Mouse (Mus musculus) bone marrow macrophage, adult 2 months (primary cell): ENCODE data around the gene Gm49394.

Source experiments
- CTCF ChIP-seq: IDR thresholded peaks from 2 replicates; pipeline ENCODE4 v1.5.1; 2012; ENCODE audit warnings: low read depth, mild to moderate bottlenecking, low read length, moderate library complexity
- POLR2A ChIP-seq: IDR thresholded peaks from 2 replicates; pipeline ENCODE4 v1.6.1; 2012; ENCODE audit warnings: mild to moderate bottlenecking, low read depth, low read length, borderline replicate concordance

GRCm38 (mm10) chr7:142666109-142666508 lies 3.6 kb downstream of the Gm49394 start:
- no peak for TF ChIP-seq CTCF
- no peak for TF ChIP-seq POLR2A
